Mouse (Mus musculus): ENCODE data around the gene Zfp955a. TPM values are rescaled to one million over a fixed set of nuclear protein-coding genes. Genes with fewer than 3 reads are reported as not detected.

Zfp955a gene
- 45.0 TPM for polyA plus RNA-seq (2014; fragmentation: Illumina TruSeq; extraction: RNeasy Lipid Tissue Mini Kit (QIAGEN cat#74804); ENCODE audit: low read depth, low replicate concordance)

GRCm38 (mm10) chr17:33254530-33255318 is at the start of gene Zfp955a:
Zfp955a (minus strand) TSS chr17:33255145.

GRCm38 (mm10) chr17:33289039-33289875 is 34.3 kb upstream of the Zfp955a start, which contains the start of gene Zfp955b:
Zfp955b (plus strand) TSS chr17:33289544.

GRCm38 (mm10) chr17:33264376-33264775 is 9.4 kb upstream of the Zfp955a start, which contains the start of gene Olfr63:
Olfr63 (plus strand) TSS chr17:33264676.

GRCm38 (mm10) chr17:33221590-33221989 is 33.4 kb downstream of the Zfp955a start, which contains the start of gene Olfr1564:
Olfr1564 (minus strand) TSS chr17:33221690.

GRCm38 (mm10) chr17:33191002-33191401 is 63.9 kb downstream of the Zfp955a start, which contains the start of gene Olfr239:
Olfr239 (plus strand) TSS chr17:33191302.

Other genes with a start within 250 kb of the Zfp955a start
- 23.7 TPM for gene Zfp763, start 221.7 kb downstream of the Zfp955a start, polyA plus RNA-seq (2014; fragmentation: Illumina TruSeq; extraction: RNeasy Lipid Tissue Mini Kit (QIAGEN cat#74804); ENCODE audit: low read depth, low replicate concordance)
- gene 4921501E09Rik, start 187.1 kb downstream of the Zfp955a start, polyA plus RNA-seq (2014; fragmentation: Illumina TruSeq; extraction: RNeasy Lipid Tissue Mini Kit (QIAGEN cat#74804); ENCODE audit: low read depth, low replicate concordance): not detected
- gene Zfp563, start 165.8 kb downstream of the Zfp955a start, polyA plus RNA-seq (2014; fragmentation: Illumina TruSeq; extraction: RNeasy Lipid Tissue Mini Kit (QIAGEN cat#74804); ENCODE audit: low read depth, low replicate concordance): 25.1 TPM
- gene Morc2b, start 115.5 kb downstream of the Zfp955a start, polyA plus RNA-seq (2014; fragmentation: Illumina TruSeq; extraction: RNeasy Lipid Tissue Mini Kit (QIAGEN cat#74804); ENCODE audit: low read depth, low replicate concordance): not detected
- not detected for gene Olfr55, start 86.7 kb downstream of the Zfp955a start, polyA plus RNA-seq (2014; fragmentation: Illumina TruSeq; extraction: RNeasy Lipid Tissue Mini Kit (QIAGEN cat#74804); ENCODE audit: low read depth, low replicate concordance)
- not detected for gene Olfr239, start 63.8 kb downstream of the Zfp955a start, polyA plus RNA-seq (2014; fragmentation: Illumina TruSeq; extraction: RNeasy Lipid Tissue Mini Kit (QIAGEN cat#74804); ENCODE audit: low read depth, low replicate concordance)
- gene Olfr1564, start 33.5 kb downstream of the Zfp955a start, polyA plus RNA-seq (2014; fragmentation: Illumina TruSeq; extraction: RNeasy Lipid Tissue Mini Kit (QIAGEN cat#74804); ENCODE audit: low read depth, low replicate concordance): not detected
- gene Olfr63, start 9.5 kb upstream of the Zfp955a start, polyA plus RNA-seq (2014; fragmentation: Illumina TruSeq; extraction: RNeasy Lipid Tissue Mini Kit (QIAGEN cat#74804); ENCODE audit: low read depth, low replicate concordance): not detected
- gene Zfp955b, start 34.4 kb upstream of the Zfp955a start, polyA plus RNA-seq (2014; fragmentation: Illumina TruSeq; extraction: RNeasy Lipid Tissue Mini Kit (QIAGEN cat#74804); ENCODE audit: low read depth, low replicate concordance): 28.1 TPM
- gene Zfp81, start 103.7 kb upstream of the Zfp955a start, polyA plus RNA-seq (2014; fragmentation: Illumina TruSeq; extraction: RNeasy Lipid Tissue Mini Kit (QIAGEN cat#74804); ENCODE audit: low read depth, low replicate concordance): 30.8 TPM
- 23.2 TPM for gene Zfp101, start 139.5 kb upstream of the Zfp955a start, polyA plus RNA-seq (2014; fragmentation: Illumina TruSeq; extraction: RNeasy Lipid Tissue Mini Kit (QIAGEN cat#74804); ENCODE audit: low read depth, low replicate concordance)
- gene Actl9, start 177.8 kb upstream of the Zfp955a start, polyA plus RNA-seq (2014; fragmentation: Illumina TruSeq; extraction: RNeasy Lipid Tissue Mini Kit (QIAGEN cat#74804); ENCODE audit: low read depth, low replicate concordance): not detected

All from adrenal gland, adult 10 weeks (tissue).